Mouse (Mus musculus) urinary bladder, postnatal 14 days (tissue): ENCODE results near the gene Bace1.
A peak's percentile ranks its signal among the peaks of the same experiment; 100 is the strongest.
"Not testable (repeated sequence)": the region's sequence is repeated elsewhere in the genome, so short reads cannot be mapped to it uniquely, and the experiment has no call there.

Experiments used
- DNase-seq: peaks from one replicate; pipeline ENCODE4 v3.0.0; 2021; ENCODE audit warnings: low spot score

Bace1 gene

DNA sequence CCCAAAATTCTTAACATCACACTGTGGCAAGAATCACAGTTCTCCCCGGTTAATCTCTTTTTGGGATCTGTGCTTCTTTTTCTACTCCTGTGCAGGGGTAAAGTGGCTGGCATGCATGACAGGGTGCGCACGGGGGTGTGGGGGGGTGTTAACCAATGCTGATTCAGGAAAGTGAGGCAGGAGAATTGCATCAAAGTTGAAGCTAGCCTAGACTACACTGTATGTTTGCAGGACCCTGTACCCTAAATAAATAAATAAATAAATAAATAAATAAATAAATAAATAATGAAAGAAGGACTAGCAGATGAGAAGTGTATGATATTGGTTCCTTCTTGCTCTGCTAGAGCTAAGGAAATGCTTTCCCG is 329 bp upstream of the Bace1 start:
- DNase-seq = no peak

DNA sequence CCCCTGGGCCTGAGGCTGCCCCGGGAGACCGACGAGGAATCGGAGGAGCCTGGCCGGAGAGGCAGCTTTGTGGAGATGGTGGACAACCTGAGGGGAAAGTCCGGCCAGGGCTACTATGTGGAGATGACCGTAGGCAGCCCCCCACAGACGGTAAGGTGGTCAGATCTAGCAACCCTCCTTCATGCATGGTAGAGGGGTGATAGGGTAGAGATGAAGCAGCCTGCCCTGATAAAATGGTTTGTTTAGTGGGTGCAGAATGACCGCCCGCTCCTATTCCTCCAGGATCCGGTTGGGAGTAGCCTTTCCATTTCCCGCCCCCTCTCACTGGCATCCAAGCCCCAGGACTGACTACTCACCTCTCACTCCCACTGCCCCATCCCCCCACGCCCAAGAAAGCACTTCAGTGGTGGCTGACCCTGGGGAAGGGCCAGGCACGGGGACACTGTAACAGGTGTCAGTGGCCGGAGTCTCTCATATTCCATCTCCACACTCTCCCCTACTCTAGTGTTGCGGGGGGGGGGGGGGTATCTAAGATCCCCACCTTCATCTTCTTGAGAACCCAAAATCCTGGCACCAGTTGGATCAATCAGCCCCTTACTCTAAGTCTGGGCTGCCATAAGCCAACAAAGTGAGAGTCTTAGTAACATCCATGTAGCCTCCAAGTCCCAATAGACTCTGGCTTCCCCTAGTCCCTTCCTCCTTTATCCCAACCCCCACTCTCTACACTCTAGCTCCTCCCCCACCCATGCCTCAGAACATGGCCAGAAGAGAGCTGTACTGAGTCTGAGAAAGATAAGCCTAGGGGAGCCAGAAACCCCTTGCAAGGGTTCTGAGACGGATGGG is 980 bp downstream of the Bace1 start:
- no peak for DNase-seq

DNA sequence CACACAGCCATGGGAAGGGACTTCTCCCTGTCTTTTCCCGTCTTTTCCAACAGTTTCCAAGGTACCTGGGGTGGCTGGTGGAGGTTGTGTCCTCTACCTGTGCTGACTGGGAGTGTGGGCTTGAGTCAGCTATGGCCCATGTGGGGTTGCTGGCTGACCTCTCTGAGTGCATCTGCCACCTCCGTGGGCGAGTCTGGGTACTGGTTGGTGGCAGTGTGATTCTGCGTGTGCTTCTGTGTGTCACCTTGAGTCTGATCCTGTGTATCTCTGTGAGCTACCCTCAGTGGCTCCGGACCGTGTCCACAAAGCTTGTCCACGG is 1.6 kb downstream of the Bace1 start:
- DNase-seq = no peak

DNA sequence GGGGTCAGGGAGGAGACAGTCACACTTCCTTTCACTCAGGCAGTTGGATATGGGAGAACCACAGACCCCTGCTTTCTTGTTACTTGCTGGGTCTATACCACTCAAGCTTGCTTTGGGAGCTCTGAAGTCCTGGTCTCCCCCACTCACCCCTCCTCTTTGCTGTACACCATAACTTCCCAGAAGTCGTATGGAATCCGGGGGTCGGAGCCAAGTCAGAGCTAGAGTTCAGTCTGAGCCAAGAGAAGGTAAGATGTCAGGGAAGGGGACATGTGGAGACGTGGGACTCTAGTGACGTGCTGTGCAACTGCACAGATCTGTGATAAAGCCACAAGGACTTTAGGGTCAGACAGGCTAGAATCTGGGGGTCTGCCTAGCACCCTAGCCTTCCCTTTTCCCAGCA is 2.0 kb downstream of the Bace1 start:
- DNase-seq = no peak

DNA sequence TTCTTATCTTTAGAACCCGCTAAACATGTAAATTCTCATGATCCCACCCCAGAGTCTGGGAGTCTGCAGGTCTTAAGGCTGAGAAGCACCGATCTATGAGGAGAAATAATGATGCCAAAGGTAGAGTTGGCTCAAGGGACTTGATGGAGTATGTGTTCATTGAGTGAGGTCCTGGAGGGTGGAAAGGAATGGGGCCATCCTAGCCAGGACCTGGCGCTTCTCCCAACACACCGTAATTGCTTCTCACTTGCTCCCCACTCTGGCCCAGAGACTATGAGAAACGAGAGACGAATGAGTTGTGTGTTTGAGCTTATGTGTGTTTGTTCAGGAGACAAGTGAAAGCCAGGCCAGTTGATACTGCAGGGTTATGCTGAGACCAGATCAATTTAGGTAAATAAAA is 3.1 kb downstream of the Bace1 start:
- DNase-seq = no peak

DNA sequence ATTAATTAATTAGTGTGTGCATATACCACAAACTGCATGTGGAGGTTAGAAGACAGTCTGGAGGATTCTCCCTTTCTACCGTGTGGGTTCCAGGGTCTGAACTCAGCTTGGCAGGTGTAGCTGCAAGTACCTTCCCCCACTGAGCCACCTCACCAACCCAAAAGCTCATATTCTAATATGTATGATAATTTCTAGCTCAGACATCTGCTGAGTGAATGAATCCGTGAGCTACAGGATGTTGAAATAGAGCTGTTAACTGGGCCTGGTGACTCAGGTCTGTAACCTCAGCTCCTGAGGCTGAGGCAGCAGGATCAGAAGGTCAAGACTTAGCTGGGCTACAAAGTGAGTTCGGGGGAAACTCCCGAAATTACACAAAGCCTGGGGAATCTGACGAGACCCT is 4.6 kb downstream of the Bace1 start:
- no peak for DNase-seq

DNA sequence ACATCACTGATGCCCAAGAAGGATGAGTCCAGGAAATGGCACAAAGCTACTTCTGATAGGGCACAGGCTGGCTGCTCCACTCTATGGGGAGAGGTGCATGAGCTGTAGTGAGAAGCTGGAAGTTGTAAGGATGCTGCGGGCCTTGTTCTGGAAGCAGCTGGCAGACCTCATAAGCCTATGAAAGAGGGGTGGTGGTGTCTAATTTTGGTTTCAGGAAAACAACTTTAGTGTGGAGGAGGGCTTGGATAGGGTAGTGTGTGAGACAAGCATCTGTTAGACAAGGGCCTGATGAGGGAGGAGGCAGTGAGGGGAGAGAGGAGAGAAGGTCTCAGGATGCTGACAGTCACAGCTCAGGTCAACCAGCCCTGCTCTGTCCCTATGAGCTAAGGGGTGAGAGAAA is 5.4 kb downstream of the Bace1 start:
- no peak for DNase-seq

DNA sequence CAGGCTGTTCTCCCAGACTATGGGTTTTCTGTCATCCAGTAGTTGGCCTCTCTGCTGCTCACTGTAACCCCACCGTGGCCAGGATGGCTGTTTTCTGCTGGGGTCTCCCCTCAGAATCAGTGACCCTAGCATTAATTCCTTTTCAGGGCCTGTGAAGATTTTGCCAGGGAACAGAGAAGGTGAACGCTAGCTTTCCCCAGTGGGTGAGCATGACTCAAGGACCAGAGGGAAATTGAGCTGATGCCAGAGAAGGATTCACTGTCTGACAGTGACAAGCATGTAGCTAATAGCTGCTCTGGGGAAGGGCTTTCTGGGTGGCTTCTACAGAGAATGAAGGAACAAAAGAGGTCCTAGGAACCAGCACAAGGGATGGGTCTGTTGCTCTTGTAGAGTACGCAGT is 7.2 kb downstream of the Bace1 start:
- DNase-seq = no peak

DNA sequence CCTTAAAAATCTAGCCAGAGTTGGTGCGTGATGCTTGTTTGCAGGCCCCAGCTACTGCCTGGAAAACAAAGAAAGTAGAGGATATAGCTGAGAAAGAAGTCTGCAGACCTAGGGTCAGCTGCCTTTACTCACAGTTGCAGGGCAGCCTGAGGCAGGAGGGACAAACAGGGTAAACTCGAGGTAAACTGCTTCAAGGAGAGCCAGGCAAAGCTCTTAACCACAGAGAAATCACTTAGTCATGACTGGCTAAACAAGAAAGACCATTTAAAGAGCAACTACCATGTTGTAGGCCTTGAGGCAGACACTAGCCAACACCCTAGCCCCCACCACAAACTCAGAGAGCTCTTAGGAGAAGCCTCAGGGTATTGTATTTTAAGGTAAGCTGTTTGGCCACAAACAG is 7.8 kb downstream of the Bace1 start:
- DNase-seq = not testable (repeated sequence)

DNA sequence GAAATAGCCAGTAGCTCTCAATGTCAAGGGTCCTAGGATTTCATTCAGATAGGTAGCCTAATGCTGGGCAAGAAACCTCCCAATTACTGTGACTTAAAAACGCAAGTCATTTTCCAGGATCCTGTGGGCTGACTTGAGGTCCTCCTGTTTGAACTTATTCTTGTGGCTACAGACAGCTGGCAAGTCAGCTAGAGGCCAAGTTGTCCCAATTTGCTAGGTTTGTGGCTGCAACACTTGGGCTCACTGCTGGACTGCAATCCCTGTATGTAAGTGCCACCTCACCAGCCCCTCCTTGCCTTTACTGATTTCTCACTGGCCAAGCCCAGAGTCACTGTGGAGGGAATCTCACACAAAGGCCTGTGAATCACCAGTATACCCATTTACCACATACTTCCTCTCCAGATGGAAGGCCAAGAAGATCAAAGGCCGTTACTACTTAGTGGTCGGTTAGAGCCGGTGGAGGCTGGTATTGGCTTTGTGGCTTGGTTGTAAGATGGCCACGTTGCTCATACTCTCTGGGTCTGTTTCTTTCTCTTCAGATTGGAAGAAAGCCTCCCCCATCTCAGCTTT is 8.6 kb downstream of the Bace1 start:
- no peak for DNase-seq

DNA sequence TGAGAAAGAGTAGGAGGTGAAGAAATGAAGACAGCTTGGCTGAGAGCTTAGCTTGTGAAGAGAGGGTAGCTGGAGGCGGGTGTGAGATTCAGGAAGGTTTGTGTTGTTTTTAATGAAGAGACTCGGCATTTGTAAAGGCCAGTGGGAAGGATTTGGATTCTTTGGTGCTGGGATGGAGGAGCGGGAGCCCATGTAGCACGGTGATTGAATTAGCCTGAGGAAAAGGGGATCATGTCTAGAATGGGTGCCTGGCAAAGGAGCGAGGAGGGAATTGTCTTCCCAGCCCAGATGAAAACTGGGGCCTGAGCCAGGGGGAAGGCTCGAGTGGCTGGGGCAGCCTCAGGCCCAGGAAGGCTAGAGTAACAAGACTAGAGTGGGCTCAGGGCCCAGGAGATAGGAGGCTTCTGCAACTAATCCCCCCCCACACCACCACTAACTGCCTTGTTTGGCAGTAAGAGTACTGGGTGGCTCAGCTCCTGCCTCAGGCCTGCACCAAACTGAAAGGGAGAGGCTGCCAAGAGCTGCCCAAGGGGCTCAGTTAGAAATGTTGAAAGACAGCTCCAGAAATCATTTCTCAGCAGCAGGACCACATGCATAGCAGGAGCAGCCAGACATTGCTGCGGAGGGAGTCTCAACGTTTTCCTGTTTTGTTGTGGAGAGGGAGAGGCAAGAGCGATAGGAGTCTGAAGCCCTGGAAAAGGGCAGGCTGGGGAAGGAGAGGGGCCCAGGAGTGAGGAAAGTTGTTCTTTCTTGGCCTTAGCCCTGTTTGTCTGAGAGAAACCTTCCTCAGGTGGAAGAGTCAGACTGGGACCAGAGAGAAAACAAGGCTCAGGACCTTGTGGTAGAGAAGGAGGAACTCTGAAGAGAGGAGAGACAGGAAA is 11.4 kb downstream of the Bace1 start:
- peak; percentile 67 for DNase-seq

DNA sequence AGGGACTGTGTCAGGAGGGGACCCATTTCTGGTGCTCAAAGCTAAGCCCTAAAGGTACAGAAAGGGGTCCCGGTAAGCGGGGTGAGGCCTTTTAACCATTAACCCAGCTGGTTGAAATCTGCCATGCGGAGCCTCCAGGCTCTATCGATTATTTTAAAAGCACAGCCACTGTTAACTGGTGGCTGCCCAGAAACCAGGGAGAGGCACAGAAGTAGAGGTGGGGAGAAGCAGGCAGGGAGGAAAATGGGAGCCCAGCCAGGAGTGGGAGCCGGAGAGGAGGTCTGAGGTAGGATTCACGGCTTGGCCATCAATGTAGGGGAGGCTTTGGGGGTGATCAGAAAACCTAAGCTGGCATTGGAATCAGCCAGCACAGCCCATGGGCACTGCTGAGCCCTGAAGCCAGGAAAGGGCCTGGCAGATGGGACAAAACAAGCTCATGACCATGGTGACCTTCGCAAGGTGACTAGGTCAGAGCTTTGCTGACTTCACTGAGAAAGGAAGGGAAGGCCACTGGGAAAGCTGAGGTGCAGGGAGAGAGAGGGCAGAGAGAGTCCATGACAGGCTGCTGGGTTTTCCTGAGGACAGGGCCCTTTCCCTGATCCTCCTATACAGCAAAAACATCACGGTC is 12.3 kb downstream of the Bace1 start:
- DNase-seq = no peak

DNA sequence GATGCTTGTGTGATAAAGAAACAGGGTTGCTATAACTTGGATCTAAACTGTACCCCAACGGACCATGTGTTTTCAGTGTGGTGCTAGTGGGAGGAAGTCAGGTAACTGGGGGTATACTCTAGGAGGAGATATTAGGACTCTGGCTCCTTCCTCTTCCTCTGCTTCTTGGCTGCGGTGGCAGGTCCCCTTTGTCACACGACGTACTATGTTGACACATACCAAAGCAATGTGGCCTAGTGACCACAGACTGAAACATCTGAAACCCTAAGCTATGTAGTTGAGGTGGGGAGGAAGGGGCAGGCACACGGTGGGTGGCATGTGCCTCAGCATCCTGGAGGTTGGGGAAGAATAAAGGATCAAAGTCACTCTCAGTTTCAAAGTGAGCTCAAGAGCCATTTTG is 12.9 kb downstream of the Bace1 start:
- no peak for DNase-seq

DNA sequence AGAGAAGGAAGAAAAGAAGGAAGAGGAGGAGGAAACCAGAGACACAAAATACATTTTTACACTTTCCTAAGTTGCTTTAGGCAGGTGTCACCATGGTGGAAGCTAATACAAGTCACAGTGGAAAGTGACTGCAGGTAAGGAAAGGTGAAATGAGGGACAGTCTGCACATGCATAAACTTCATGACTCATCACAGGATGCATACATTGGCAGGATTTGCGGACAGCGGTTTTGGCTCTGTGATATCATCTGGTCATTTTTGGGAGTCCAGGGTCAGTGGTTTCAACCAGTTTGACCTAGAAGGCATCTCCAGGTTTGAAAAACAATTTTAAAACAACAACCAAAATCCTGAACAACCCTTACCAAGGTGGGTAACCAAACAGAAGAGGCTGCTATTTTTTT is 13.4 kb downstream of the Bace1 start:
- no peak for DNase-seq

DNA sequence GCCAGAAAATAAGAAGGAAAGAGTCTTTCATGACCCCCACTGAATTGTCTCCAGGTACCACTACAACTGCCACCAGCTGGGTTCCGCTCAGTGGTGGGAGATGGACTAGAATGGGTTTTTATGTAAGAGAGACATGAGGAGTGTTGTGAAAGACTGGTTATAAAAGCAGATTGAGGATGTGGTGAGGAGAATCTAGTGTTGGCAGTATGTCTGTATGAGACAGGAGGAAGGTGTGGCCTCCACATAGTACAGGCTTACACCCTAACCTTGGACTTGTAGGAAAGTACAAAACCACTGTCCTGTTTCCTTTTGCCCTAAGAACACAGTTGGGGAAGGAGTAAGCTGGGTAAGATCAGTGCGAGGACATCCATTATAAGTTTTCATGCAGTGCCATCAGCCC is 15.3 kb downstream of the Bace1 start:
- no peak for DNase-seq

DNA sequence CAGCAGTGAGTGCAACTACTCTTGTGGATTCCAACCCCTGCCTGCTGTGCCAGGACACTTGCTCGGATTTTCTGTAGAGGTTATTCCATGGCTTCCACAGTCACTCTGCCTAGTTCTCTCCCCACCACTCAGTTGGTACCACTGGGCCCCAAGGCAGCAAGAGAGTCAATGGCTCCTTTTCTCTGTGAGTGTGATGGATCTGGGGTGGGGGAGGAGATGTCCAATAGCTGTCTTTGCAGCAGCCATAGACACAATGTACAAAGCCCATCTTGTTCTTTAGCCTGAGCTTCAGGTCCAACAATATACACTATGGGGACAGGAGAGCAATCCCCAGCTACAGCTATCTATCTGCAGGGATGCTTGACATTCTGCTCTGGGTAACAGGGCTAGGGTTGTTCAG is 15.8 kb downstream of the Bace1 start:
- DNase-seq = no peak

DNA sequence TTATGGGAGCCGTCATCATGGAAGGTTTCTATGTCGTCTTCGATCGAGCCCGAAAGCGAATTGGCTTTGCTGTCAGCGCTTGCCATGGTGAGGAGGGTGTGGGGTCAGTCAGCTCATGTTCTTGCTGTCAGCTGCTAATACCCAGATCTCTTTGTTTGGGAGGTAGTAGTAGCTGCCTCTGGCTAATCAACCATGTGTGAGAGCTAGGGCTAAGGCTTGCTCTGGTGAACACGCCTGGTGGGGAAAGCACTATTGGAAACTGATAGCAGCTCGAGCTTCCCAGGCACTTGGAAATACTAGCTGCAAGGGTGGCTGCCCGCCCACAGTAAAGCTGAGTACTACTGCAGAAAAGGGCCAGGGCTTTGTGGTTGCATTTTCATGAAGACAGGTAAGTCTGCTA is 21.0 kb downstream of the Bace1 start:
- DNase-seq = no peak

DNA sequence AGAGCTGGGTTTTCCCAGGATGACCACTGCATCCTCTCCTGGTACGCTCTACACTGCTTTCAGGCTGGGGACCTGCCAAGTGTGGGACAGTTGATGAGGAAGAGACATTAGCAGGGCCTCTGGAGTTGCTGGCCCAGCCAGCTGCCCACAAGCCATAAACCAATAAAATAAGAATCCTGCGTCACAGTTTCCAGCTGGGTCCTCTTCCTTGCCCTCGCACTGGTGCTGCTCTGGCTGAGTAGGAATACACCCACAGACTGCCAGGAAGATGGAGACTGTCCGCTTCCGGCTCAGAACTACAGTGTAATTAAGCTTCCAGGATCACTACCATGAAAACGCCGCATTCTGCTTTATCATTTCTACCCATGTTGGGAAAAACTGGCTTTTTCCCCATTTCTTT is 23.4 kb downstream of the Bace1 start:
- no peak for DNase-seq

DNA sequence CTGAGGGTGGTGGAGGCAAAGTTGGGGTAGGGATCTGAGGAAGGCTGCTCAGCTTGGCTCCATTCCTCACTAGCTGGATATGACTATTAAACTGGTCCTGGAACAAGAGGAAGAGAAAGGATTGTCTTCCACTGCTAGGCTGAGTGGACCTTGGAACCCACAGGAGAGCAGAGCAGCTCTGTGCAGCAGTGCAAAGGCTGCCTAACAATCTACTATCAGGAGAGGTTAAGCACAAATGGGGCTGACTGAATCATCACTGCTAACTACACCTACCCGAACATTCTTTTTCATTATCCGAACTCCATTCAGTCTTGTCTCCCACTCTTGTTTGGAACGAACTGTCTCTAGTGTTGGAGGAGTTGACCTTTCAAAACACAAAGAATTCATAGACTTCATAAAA is 30.8 kb downstream of the Bace1 start:
- no peak for DNase-seq

DNA sequence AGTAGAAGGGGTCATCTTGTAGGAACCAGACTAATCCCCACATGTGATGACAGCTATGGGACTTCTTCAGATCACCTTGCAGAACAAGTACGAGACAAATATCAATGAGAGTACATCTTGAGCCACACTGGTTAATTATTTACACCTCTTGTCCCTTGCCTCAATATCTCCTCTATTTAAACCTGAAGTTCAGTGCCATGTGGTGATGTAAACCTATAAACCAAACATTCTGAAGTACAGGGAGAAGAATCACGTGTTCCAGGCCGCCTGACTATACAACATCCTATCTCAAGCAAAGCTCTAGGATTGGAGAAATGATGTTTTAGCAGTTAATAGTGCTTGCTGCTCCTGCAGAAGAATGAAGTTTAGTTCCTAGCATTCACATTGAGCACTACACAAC is 31.9 kb downstream of the Bace1 start:
- DNase-seq = no peak

DNA sequence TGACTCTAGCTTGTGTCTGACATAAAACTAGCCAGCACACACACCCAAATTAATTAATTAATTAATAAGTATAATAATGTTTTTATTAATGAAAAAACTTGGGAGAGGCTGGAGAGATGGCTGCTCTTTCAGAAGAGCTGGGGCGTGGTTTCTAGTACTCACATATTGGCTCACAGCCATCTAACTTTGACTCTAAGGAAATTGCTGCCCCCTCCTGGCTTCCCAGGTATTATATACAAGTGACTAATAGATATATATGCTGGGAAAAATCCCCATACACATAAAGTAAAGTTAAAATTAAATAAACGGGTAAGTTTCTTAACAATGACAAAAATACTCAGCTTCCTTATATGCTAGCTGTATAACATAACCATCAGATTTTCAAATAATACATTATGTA is 39.5 kb downstream of the Bace1 start:
- peak; percentile 62 for DNase-seq

DNA sequence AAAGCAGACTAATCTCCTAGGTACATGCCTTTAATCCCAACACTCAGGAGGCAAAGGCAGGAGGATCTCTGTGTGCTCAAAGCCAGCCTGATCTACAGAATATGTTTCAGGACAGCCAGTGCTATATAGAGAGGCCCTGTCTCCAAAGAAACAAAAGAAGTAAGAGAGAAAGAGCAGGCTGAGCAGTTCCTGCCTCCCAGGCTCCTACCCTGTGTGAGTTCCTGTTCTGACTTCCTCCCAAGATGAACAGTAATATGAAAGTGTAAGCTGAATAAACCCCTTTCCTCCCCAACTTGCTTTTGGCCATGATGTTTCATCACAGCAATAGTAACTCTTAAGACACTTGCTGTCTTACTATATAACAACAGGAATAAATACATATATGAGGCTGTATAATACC is 55.3 kb downstream of the Bace1 start:
- no peak for DNase-seq

DNA sequence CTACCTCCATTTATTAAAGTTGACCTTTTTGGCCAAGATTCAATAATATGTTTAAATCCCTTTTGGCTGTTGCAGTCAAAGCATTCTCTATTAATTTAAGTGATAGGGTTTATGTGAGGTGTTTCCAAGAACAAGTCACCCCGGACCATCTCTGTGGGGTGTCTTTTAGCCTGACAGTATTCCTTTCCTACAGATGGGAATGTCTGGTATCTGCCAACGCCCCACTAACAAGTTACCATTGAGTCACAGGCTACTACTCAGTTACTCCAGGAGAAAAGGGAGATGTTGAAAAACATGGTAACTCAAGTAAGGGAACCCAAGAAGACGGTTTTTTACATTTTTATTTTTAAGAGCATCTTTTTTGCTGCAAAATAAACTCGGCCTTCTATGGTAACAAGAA is 66.8 kb downstream of the Bace1 start:
- DNase-seq = no peak
